Mouse (Mus musculus): ENCODE measurements around the gene Ccdc124. TPM values are rescaled to one million over a fixed set of nuclear protein-coding genes. Genes with fewer than 3 reads are reported as not detected.

Ccdc124 gene
- polyA plus RNA-seq, 1 experiment from 2014 or later: 182 TPM

- Histone ChIP-seq H3K4me2 (ENCODE audit: low read length) (peak overlapping the region; percentile 86), H3K27ac (ENCODE audit: low read depth, low read length) (peak overlapping the region; percentile 92), H3K9me3 (replicated peaks; ENCODE audit: control insufficient read depth, low read length) (no peaks in the 10 kb centered on the region), H3K27me3 (replicated peaks; ENCODE audit: control insufficient read depth, insufficient read depth, low read length) (no peaks in the 10 kb centered on the region), H3K4me3 (ENCODE audit: low read depth, low read length) (peak overlapping the region; percentile 84), H3K9ac (ENCODE audit: low read length) (peak overlapping the region; percentile 88), H3K4me1 (ENCODE audit: control insufficient read depth, insufficient read depth, low read length) (peaks cover 10% of the 10 kb centered on the region), H3K36me3 (ENCODE audit: control insufficient read depth, insufficient read depth, low read length) (no peaks in the 10 kb centered on the region)
- WGBS: 17% methylated on average over 8 of the region's 8 CpGs
- DNase-seq (ENCODE audit: low spot score): no peak
- ATAC-seq: peak; percentile 30
Measured at GRCm38 (mm10) chr8:70905463-70905830, 31.7 kb upstream of the Ccdc124 start.

GRCm38 (mm10) chr8:70904532-70904931 lies 30.8 kb upstream of the Ccdc124 start:
- Histone ChIP-seq H3K9me3 (replicated peaks; ENCODE audit: control insufficient read depth, low read length) (no peaks in the 10 kb centered on the region), H3K27me3 (replicated peaks; ENCODE audit: control insufficient read depth, insufficient read depth, low read length) (no peaks in the 10 kb centered on the region), H3K36me3 (ENCODE audit: control insufficient read depth, insufficient read depth, low read length) (no peaks in the 10 kb centered on the region), H3K9ac (ENCODE audit: low read length) (no peak overlapping the region), H3K4me2 (ENCODE audit: low read length) (no peak overlapping the region), H3K4me3 (ENCODE audit: low read depth, low read length) (no peak overlapping the region), H3K4me1 (ENCODE audit: control insufficient read depth, insufficient read depth, low read length) (peaks cover 10% of the 10 kb centered on the region), H3K27ac (ENCODE audit: low read depth, low read length) (no peak overlapping the region)
- 70% methylated on average over 4 of the region's 4 CpGs for WGBS
- ATAC-seq (no peak), DNase-seq (ENCODE audit: low spot score) (no peak)

GRCm38 (mm10) chr8:70903582-70903981 lies 29.8 kb upstream of the Ccdc124 start:
- Histone ChIP-seq H3K9ac (ENCODE audit: low read length) (no peak overlapping the region), H3K4me3 (ENCODE audit: low read depth, low read length) (no peak overlapping the region), H3K9me3 (replicated peaks; ENCODE audit: control insufficient read depth, low read length) (no peaks in the 10 kb centered on the region), H3K27ac (ENCODE audit: low read depth, low read length) (no peak overlapping the region), H3K4me1 (ENCODE audit: control insufficient read depth, insufficient read depth, low read length) (peaks cover 10% of the 10 kb centered on the region), H3K27me3 (replicated peaks; ENCODE audit: control insufficient read depth, insufficient read depth, low read length) (no peaks in the 10 kb centered on the region), H3K36me3 (ENCODE audit: control insufficient read depth, insufficient read depth, low read length) (no peaks in the 10 kb centered on the region), H3K4me2 (ENCODE audit: low read length) (no peak overlapping the region)
- ATAC-seq: no peak
- DNase-seq (ENCODE audit: low spot score): no peak

GRCm38 (mm10) chr8:70903112-70903511 lies 29.4 kb upstream of the Ccdc124 start:
- peaks cover 13% of the 10 kb centered on the region for H3K4me1 ChIP-seq (ENCODE audit: control insufficient read depth, insufficient read depth, low read length)
- WGBS: 42% methylated on average over 4 of the region's 4 CpGs
- no peak for DNase-seq (ENCODE audit: low spot score)
- H3K36me3 ChIP-seq (ENCODE audit: control insufficient read depth, insufficient read depth, low read length): no peaks in the 10 kb centered on the region
- H3K27me3 ChIP-seq (replicated peaks; ENCODE audit: control insufficient read depth, insufficient read depth, low read length): no peaks in the 10 kb centered on the region
- H3K9me3 ChIP-seq (replicated peaks; ENCODE audit: control insufficient read depth, low read length): no peaks in the 10 kb centered on the region
- H3K4me3 ChIP-seq (ENCODE audit: low read depth, low read length): no peak overlapping the region
- ATAC-seq: no peak
- no peak overlapping the region for H3K4me2 ChIP-seq (ENCODE audit: low read length)
- no peak overlapping the region for H3K27ac ChIP-seq (ENCODE audit: low read depth, low read length)
- no peak overlapping the region for H3K9ac ChIP-seq (ENCODE audit: low read length)

- H3K9me3 ChIP-seq (replicated peaks; ENCODE audit: control insufficient read depth, low read length): no peaks in the 10 kb centered on the region
- no peak overlapping the region for H3K4me2 ChIP-seq (ENCODE audit: low read length)
- H3K4me3 ChIP-seq (ENCODE audit: low read depth, low read length): no peak overlapping the region
- H3K9ac ChIP-seq (ENCODE audit: low read length): no peak overlapping the region
- no peaks in the 10 kb centered on the region for H3K27me3 ChIP-seq (replicated peaks; ENCODE audit: control insufficient read depth, insufficient read depth, low read length)
- H3K4me1 ChIP-seq (ENCODE audit: control insufficient read depth, insufficient read depth, low read length): peaks cover 13% of the 10 kb centered on the region
- no peak for DNase-seq (ENCODE audit: low spot score)
- ATAC-seq: no peak
- no peak overlapping the region for H3K27ac ChIP-seq (ENCODE audit: low read depth, low read length)
- whole genome bisulfite sequencing: 29% methylated on average over 5 of the region's 5 CpGs
- H3K36me3 ChIP-seq (ENCODE audit: control insufficient read depth, insufficient read depth, low read length): no peaks in the 10 kb centered on the region
Measured at GRCm38 (mm10) chr8:70902211-70902610, 28.5 kb upstream of the Ccdc124 start.

GRCm38 (mm10) chr8:70900872-70901387 lies 27.2 kb upstream of the Ccdc124 start:
- Histone ChIP-seq H3K27me3 (replicated peaks; ENCODE audit: control insufficient read depth, insufficient read depth, low read length) (no peaks in the 10 kb centered on the region), H3K27ac (ENCODE audit: low read depth, low read length) (no peak overlapping the region), H3K9ac (ENCODE audit: low read length) (no peak overlapping the region), H3K4me2 (ENCODE audit: low read length) (no peak overlapping the region), H3K9me3 (replicated peaks; ENCODE audit: control insufficient read depth, low read length) (no peaks in the 10 kb centered on the region), H3K4me3 (ENCODE audit: low read depth, low read length) (no peak overlapping the region), H3K36me3 (ENCODE audit: control insufficient read depth, insufficient read depth, low read length) (peaks cover 4% of the 10 kb centered on the region; the same call in 1 of the 2 replicates), H3K4me1 (ENCODE audit: control insufficient read depth, insufficient read depth, low read length) (peaks cover 12% of the 10 kb centered on the region)
- DNase-seq (ENCODE audit: low spot score) (no peak), ATAC-seq (no peak)
- 85% methylated on average over 2 of the region's 2 CpGs for WGBS

- Histone ChIP-seq H3K27me3 (replicated peaks; ENCODE audit: control insufficient read depth, insufficient read depth, low read length) (no peaks in the 10 kb centered on the region), H3K9me3 (replicated peaks; ENCODE audit: control insufficient read depth, low read length) (no peaks in the 10 kb centered on the region), H3K36me3 (ENCODE audit: control insufficient read depth, insufficient read depth, low read length) (peaks cover 21% of the 10 kb centered on the region), H3K4me2 (ENCODE audit: low read length) (no peak overlapping the region), H3K27ac (ENCODE audit: low read depth, low read length) (no peak overlapping the region), H3K9ac (ENCODE audit: low read length) (no peak overlapping the region), H3K4me1 (ENCODE audit: control insufficient read depth, insufficient read depth, low read length) (peaks cover 8% of the 10 kb centered on the region), H3K4me3 (ENCODE audit: low read depth, low read length) (no peak overlapping the region)
- 78% methylated on average over 2 of the region's 2 CpGs for WGBS
- no peak for DNase-seq (ENCODE audit: low spot score)
- no peak for ATAC-seq
Measured at GRCm38 (mm10) chr8:70899226-70899625, 25.5 kb upstream of the Ccdc124 start.

- Histone ChIP-seq H3K4me2 (ENCODE audit: low read length) (peak overlapping the region; percentile 90; the same call in 1 of the 2 replicates), H3K4me1 (ENCODE audit: control insufficient read depth, insufficient read depth, low read length) (peaks cover 8% of the 10 kb centered on the region), H3K4me3 (ENCODE audit: low read depth, low read length) (peak overlapping the region; percentile 82; the same call in 1 of the 2 replicates), H3K27ac (ENCODE audit: low read depth, low read length) (0 out of 2 replicates have a peak overlapping the region, but pooled peaks have one; percentile 33), H3K9ac (ENCODE audit: low read length) (peak overlapping the region; percentile 52; the same call in 1 of the 2 replicates), H3K36me3 (ENCODE audit: control insufficient read depth, insufficient read depth, low read length) (peaks cover 25% of the 10 kb centered on the region), H3K9me3 (replicated peaks; ENCODE audit: control insufficient read depth, low read length) (no peaks in the 10 kb centered on the region), H3K27me3 (replicated peaks; ENCODE audit: control insufficient read depth, insufficient read depth, low read length) (peaks cover under 1% of the 10 kb centered on the region; the same call in 1 of the 2 replicates)
- ATAC-seq: no peak
- no peak for DNase-seq (ENCODE audit: low spot score)
- 63% methylated on average over 2 of the region's 2 CpGs for WGBS
Measured at GRCm38 (mm10) chr8:70898661-70899198, 25.0 kb upstream of the Ccdc124 start.

GRCm38 (mm10) chr8:70897681-70898413 lies 24.1 kb upstream of the Ccdc124 start:
- Histone ChIP-seq H3K9ac (ENCODE audit: low read length) (peak overlapping the region; percentile 75), H3K36me3 (ENCODE audit: control insufficient read depth, insufficient read depth, low read length) (peaks cover 34% of the 10 kb centered on the region), H3K4me1 (ENCODE audit: control insufficient read depth, insufficient read depth, low read length) (peaks cover 8% of the 10 kb centered on the region), H3K27ac (ENCODE audit: low read depth, low read length) (peak overlapping the region; percentile 49), H3K9me3 (replicated peaks; ENCODE audit: control insufficient read depth, low read length) (no peaks in the 10 kb centered on the region), H3K4me2 (ENCODE audit: low read length) (peak overlapping the region; percentile 90), H3K4me3 (ENCODE audit: low read depth, low read length) (peak overlapping the region; percentile 82), H3K27me3 (replicated peaks; ENCODE audit: control insufficient read depth, insufficient read depth, low read length) (peaks cover 9% of the 10 kb centered on the region)
- WGBS: under 1% methylated on average over 20 of the region's 20 CpGs
- DNase-seq (ENCODE audit: low spot score): peak; percentile 88
- peak; percentile 56 for ATAC-seq
